Mouse (Mus musculus) layer of hippocampus, postnatal 10 days (tissue): Measurements from ENCODE around the gene Tmem259. TPM values are rescaled to one million over a fixed set of nuclear protein-coding genes. Genes with fewer than 3 reads are reported as not detected.

Experiments used
- DNase-seq, 2 experiments: peaks; one replicate each; pipeline ENCODE4 v3.0.0; 2021; ENCODE audit warnings: low spot score in 2 of 2
- total RNA-seq, 2 experiments: library from RNA; stranded (reverse); gene quantifications; 2 replicates each; pipeline ENCODE4 v1.2.3; 2021

Tmem259 gene
- total RNA-seq, 2 experiments from 2014 or later: 137 to 139 TPM

DNA sequence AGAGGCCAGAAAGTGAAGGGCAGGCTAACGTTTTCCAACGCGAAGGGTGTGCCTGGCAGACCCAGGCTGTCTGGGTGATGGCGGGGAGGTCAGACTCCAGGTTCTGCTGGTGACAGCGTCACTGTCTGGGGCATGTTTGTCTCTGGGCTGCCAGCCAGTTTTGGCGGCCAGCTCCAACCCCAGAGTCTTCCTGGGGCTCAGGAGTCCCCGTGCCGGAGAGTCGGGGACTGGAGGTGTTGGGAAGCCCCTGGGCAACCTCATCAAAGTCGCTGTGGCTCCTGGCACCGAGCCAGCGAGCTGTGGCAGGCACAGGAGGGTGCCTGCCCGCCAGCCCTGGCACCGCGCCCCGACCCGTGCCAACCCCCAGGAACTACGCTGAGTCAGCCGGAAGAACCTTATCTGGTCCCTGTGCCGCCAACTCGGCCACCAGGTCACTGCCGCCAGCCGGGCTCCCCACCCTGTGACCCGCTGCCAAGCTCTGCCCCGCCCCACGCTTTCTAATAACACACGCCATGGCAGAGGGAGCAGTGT lies 47.2 kb downstream of the Tmem259 start:
- DNase-seq: no peak

DNA sequence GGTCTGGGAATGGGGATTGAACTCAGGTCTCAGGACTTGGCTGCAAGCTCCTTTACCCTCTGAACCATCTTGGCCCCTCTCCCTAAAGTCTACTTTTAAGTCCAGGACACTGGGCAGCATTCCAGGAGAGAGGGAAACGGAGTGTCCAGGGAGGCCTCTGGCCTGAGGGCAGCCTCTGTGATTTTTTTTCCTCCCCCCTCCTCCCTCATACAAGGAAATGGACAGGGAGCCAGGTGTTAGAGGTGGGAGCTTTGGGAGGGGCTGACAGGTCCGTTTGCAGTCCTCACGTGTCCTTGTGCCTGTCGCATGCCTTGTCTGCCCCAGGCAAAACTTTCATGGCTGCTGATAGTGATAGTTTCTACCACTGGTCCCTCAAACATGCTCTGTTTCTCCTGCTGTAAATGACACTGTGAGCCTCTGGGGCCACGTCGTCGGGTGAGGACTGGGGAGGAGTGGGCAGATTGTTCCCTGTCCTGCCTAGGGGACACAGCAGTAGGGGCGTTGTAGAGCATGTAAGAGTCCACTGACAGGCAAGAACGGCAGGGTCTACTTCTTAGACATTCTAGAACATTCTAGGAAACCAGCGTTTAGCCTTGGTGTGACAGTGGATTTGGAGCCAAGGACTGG lies 47.7 kb downstream of the Tmem259 start:
- DNase-seq: no peak

DNA sequence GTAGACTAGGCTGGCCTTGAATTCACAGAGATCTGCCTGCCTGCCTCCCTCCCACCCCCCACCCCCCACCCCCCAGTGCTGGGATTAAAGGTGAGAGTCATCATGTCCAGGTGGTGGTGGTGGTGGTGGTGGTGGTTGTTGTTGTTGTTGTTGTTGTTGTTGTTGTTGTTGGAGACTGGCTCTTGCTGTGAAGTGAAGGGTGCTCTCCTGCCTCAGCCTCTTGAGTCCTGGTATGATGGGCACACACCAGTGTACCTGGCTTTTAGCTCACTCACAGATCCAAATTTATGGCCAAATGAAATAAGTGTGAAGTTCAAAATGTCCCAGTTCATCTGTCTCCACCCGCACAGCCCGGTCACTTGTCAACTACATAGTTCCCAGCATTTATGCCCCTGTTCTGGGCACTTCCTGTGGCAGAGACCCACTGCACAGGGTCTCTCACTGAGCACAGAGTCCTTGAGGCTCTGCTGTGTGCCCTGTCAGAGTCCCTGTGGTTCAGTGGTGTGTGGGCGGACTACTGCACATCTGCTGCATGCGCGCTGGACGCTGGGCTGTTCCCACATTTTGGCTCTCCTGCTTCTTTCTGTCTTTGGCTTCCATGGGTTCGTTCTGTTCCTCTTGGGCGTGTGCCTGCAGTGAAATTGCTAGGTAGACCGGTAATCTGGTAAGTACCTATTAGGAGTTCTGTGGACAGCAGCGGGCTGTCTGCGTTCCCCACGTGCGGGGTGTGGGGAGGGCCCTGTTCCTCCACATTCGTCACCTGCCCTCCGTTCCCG lies 49.1 kb downstream of the Tmem259 start:
- DNase-seq: no peak

DNA sequence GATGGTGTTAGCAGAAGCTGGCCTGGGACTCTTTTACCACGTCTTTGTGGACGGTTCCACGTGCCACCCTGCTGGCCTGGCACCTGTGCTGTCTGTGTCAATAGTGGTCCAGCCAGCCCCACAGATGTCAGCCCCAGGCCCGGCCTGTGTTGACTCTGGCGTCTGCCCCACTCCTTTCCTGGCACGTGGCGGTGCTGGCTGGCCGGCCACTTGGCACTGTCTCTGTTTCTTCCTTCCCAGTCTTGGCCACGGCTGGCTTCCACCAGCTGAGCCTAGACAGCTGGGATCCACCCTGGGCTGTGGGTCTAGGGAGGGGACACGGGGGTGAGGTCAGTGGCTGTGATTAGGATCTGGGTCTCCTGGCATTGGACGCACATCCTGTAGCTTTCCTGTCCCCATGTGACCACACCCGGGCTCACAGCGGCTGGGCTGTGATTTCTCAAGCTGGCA lies 49.8 kb downstream of the Tmem259 start:
- peak; percentile 84 to 87 for DNase-seq

DNA sequence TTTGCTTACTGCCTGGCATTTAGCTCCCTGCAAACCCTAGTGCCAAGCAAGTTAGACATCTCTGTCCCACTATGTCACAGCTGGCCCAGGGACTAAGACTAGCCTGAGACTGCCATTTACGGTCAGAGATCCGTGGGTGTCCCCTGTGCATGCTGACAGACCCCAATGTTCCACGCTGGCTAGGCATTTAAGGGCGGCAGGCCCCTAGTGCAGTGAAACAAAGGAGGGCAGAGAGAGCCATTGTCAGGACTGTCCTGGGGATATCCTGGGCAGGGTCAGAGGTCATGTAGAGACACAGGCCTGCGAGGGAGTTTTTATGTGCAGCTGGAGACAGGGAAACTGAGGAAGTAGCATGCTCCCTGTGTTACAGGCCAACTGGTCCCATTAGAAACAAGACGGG lies 50.3 kb downstream of the Tmem259 start:
- DNase-seq: no peak

DNA sequence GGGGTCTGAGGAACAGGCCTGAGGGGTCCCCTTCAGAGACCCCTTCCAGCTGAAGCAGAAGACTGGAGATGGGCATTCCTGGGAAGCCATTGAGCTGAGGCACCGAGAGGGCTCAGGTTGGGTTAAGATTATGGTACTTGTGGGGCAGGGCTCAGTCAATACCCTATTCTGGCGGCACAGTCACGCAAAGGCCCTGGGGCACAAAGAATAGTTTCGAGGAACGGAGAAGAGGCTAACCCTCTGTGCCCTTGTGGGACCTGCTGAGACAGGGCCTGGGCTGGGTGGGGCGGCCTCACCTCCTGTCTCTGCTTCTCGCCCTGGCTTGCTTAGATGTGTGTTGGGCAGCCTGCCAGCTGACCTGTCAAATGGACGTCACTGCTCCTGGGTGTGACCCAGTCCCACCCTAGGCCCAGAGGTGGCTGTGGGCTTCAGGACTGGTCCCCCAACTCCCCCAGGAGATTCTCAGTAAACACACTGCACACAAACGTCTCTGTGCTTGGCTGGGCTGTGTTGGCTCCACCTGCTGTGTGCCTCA lies 50.9 kb downstream of the Tmem259 start:
- no peak for DNase-seq

DNA sequence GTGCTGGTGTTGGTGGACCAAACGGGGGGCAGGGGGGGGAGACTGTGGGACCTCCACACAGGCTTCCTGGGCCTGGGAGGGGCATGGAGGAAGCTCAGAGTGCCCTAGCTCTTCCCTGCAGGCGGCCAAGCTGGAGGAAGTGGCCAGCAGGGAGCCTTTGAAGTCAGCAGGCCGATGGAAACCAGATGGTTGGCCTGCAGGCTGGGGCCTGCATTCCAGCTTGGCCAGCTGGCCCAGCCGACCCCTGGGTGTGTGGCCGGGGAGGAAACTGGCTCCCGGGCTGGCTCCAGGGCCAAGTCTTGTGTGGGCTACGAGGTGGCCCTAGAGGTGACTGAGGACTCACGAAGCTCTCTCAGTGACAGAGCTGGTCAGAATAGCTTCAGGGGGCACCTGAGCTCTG lies 51.4 kb downstream of the Tmem259 start:
- peak; percentile 56 to 57 for DNase-seq

DNA sequence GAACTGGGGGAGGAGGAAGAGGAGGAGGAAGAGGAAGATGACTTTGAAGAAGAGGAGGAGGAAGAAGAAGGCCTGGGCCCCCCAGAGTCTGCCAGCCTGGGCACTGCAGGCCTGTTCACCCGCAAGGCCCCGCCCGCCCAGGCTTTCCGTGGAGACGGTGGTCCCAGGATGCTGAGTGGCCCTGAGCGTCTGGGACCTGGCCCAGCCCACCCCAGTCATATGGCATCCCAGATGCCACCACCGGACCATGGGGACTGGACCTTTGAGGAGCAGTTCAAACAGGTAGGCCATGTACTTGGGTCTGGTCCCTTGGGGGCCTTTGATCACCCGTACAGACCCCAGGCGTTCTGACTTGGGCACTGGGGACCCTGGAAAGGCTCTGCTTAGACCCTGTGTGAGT lies 52.3 kb downstream of the Tmem259 start:
- DNase-seq: no peak

DNA sequence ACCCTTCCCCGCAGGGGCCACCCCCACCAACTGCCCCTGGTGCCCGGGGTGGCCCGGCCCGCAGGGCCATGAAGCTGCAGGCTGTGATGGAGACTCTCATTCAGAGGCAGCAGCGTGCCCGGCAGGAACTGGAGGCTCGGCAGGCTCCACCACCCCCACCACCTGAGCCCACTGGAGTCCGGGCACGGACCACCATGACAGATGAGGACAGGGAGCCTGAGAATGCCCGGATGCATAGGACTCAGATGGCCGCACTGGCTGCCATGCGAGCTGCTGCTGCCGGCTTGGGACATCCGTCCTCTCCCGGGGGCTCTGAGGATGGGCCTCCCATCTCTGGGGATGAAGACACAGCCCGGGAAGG lies 53.3 kb downstream of the Tmem259 start:
- DNase-seq: no peak

DNA sequence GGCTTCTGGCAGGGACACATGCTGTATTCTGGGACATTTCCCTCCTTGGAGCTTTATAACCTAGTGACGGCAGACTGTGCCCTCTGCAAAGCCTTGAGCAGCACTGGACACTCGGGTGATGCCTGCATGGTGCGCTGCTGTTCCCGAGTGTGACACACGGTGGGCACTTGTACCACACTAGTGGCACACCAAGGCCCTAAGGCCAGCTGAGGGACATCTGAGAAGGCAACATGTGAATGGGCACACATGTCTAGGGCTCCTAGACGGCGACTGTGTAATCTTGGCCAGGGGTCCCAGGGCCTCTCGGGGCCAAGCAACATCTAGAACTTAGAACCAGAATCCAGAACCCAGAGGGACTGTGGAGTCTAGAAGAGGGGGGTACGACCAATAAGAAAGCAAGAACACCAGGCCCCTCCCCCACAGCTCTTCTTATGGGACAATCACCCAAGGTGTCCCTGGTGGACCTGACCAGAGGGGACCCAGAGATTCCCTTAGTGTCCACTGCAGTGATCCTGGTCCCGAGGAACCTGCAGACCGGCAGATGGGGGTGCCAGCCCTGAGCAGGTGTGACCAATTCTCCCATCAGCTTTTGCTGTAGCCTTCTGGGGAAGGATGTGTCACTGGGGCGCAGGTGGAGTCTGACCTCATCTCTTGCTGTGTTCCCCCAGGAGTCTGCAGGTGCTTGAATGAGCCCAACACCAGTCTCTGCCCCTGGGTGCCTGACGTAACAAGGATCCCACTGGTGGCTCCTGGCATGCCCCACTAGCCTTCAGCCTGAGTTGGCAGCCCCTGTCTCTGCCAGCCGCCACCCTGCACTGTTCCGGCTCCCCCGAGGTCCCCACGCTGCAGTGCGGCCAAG lies 53.9 kb downstream of the Tmem259 start:
- DNase-seq: no peak

DNA sequence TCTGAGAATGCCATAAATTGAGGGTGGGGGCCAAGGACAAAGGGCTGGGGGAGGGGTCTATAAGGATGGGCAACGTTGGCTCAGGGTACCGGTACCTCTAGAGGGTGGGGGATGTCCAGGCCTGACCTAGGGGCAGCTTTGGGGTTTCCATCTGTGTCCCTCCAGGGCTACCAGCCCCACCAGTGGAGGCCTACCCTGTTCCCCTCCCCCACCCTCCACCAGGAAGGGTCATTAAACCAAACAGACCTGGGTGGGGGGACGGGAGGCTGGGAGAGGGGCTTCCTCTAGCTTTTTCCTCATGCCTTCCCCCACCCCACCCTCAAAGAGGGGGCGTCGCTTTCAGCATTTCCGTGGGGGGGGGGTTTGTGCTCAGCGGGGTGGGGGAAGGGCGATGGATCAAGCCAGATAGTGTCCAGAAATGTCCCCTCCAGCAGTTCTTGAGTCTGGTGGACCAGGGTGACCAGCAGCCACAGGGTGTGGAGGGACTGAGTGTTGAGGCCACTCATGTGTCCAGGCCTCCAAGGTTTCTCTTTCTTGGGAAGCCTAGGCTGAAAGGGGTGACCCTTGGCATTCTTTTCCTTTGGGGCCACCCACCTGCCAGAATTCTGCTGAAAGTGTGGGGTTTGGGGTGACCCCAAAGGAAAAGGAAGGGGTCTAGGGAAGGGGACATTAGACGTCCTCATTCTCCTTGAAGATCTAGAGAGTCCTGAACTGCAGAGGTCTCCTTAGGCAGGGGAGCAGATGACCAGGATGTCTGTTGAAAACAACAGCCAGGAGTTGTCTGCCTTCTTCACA lies 55.0 kb downstream of the Tmem259 start:
- DNase-seq: no peak

DNA sequence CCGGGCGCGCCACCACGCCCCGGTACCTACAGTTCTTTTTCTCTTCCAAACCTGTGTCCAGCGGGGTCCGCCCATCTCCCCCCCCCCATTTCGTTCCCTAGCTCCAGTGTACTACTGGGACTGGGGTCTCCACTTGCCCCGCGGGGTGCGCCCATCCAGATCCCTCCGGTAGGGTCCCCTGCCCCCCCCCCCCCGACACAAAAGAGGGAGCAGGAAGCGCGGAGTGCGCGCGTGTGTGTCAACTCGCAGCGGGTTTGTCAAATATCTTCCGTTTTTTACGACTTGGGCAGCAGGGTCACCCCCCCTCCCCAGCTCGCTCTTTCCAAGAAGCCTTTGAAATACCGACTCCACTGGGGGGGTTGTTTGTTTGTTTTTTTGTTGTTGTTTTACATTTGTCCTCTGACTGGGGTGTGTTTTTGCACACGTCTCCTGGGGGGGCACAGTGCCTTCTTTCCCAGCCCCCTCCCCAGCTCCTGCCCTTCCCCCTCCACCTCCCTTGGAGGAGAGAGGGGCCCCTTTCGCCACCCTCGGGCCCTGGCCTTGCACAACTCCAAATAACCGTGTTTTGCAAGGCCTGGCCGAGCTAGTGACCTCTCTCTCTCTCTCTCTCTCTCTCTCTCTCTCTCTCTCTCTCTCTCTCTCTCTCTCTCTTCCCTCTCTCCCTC lies 56.0 kb downstream of the Tmem259 start:
- no peak for DNase-seq

DNA sequence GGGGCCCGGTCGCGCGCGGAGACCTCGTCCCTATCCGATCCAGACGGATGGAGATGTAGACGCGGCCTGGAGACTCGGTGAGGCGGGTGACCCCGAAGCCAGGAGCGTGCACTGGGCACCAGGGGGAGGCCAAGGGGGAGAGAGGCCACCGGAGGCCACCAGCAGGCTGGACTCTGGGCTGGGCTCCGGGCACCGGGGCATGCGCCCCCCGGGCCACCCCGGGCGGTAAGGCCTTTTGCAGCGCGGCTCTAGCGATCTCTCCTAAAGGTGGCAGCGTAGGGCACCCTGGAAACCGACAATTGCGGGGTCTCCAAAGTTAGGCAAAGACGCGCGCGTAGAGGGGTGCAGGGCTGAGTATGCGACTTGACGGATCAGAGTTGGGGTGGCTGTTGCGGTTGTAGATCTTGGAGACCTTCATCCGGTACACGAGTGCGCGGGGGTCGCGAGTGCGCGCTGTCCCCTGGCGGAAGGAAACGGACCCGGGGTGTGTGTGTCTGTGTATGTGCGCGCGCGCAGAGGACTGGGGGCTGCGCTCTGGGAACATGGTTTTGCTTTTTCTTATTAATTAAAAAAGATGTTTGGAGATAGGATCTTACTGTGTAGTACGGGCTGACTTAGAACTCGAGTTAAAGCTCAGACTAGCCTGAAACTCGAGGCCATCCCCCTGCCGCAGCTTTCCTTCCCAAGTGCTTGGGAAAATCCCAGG lies 56.7 kb downstream of the Tmem259 start:
- peak; percentile 55 to 66 for DNase-seq

DNA sequence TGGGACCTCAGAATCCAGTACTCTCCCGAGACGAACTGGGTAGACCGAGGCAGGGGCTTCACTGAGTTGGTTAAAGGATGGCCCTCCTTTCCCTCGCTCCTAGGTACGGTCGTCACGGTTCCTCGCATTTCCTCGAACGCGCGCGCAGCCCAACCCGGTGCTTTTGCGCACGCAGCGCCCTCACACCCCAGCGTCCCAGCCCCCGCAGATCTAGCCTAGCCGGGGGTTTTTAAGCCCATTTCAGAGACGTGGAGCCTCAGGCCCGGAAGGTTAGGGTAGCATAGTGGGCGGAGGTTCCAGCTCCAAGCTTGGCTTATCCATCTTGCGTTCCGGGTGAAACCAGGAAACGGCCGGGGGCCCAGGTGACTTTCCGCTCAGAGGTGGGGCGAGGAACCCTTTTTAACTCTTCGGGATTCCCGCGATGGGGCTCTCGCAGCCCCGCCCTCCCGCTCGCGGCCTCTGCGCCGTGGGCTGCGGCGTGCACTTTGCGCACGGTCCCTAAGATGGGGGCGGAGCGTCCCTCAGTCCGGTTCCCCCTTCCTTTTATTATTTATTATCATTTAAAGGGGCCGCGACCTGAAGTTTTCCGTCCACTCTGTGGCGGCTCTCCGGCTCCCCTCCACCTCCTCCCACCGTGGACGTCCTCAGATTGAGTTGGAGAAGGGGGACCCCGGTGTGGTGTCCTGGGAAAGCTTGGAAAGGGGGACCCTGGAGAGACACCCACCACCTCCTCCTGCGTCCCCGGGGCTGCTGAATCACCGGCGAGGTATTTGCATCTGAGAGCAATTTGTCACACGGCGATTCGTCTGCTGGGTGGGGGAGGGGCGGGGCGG lies 57.4 kb downstream of the Tmem259 start, which contains the start of gene Arid3a:
Gene Arid3a, plus strand, starts transcription at position 553 of the 833 bp plus-strand sequence.
- DNase-seq: peak; percentile 84 to 89

DNA sequence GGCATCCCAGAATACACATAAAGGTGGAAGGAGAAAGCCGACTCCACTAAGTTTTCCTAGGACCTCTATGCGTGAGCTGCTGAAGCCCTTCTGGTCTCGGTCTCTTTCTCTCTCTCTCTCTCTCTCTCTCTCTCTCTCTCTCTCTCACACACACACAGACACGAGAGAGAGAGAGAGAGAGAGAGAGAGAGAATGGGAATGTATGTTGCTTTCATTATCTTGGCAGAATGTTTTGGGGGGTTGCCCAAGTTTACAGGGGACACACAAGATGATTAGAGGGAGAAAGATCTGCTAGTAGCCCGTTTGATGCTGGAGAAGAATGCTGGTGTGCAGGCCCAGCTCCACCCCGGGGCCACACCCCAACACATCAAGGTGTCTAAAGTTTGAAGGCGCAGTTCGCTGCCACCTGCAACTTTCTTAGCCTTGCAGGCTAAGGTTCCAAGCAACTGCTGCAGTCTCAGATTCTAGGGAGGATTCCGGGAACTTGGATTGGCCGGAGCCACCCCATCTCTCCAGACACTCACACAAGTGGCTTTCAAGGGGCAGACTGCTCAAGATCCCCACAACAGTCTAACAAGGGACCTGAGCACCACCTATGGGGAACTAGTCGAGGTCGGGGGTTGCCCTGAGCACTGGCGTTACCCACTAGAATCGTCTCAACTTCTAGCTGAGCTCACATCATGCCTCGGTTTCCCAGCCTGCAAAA lies 58.2 kb downstream of the Tmem259 start:
- no peak for DNase-seq

DNA sequence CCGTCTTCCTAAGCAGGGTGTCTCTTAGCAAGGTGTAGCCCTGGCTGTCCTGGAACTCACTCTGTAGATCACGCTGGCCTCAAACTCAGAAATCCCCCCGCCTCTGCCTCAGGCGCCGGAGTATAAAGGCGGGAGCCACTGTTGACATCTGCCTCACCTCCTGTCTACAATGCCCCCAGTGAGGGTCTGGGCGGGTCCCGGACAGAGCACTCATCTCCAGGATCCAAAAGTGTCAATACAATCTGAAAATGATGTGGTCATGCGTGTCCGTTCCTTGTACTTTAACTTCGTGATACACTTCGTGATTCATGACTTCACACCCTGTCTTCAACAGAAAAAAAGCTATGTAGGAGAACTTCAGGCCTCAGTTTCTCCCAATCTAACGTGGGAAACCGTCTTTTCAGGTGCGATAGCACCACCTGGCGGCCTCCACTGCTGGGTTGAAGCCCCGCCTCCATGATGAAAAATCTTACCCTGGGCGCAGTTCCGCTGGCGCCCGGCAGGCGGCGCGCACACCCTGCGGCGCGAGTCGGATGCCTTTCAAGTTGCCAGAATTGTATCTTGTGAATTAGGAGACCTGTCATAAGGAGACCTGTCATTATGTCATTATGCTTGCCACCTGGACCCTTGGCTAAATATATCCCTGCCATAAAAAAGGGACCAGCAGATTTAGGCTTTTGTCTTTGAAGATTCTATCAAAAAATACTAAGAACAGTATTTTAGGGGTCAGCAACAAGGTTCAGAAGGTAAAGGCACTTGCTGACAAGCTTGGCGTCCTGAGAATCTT lies 58.9 kb downstream of the Tmem259 start:
- DNase-seq: peak; percentile 98
